Mouse (Mus musculus) granulocyte monocyte progenitor cell, adult 5-6 weeks (primary cell): Measurements from ENCODE around the gene Igfbp3. TPM values are rescaled to one million over a fixed set of nuclear protein-coding genes. Genes with fewer than 3 reads are reported as not detected.

Experiments used
- ATAC-seq: replicated peaks from 2 replicates; pipeline ENCODE4 v1.8.0; 2016; ENCODE audit warnings: mild to moderate bottlenecking, moderate TSS enrichment, inconsistent platforms; ENCODE audit not compliant: poor library complexity, severe bottlenecking
- total RNA-seq, 2 experiments: library from RNA; stranded (forward) in 1 of 2; stranded (reverse) in 1 of 2; fragments of 200-712, 200-1000 nt in 1 of 2; fragments of >200 nt in 1 of 2; fragmentation: Nextera tagmentation in 1 of 2; gene quantifications; 2 replicates each; pipeline ENCODE4 v1.2.3; 2014 to 2017

Igfbp3 gene
- total RNA-seq, 2 experiments from 2014 or later: not detected

DNA sequence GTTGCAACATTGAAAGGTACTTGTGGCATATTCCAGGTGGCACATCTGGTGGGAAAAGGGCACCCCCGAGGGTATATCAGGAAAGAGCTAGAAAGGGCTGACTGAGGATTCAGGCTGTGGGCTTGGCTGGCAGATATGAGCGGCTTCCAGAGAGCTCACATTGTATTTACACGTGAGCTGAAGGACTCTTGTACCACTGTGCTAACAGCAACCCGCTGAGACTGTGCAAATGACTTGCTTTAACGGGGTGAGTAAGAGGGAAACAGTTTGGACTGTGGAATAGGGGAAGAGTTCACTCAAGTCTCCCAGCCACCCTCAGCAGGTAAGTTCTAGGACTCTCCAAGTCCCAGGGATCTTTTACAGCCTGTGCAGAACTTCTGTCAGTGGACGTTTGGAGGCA is 40.1 kb downstream of the Igfbp3 start:
- ATAC-seq: no peak

DNA sequence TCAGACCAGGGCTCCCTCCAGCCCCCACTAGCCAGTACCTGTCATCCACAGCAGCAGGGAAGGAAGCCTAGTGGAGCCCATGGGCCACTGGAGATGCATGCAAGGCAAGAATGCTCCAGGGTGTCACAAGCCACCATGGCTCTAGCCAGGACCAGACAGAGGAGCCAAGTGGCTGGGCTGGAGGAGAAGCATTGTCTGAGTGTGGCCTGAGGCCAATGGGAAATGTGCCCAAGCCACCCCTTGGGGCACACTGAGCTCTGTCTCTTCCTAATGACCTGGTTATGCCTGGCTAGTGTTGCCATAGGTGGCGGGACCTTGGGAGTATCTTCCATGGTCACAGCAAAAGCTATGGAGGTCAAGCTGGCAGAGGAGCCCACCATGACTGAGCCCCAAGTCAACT is 44.1 kb downstream of the Igfbp3 start:
- ATAC-seq: no peak

DNA sequence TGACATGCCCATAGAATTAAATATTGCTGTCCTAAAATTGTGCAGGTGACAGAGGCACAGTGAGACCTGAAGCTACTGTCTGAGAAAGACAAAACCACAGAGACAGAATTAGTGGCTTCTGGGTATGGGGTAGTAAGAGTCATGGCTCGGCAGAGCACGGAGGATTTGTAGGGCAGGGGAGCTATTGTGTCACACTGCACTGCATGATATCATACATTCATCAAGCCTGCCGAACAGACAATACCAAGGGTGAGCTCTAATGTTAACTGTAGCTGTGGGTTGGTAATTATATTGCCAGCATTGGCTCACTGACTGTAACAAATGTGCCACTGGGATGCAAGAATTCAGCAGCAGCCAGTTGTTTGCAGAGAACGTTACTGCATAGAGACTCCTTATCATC is 49.3 kb downstream of the Igfbp3 start:
- ATAC-seq: no peak

DNA sequence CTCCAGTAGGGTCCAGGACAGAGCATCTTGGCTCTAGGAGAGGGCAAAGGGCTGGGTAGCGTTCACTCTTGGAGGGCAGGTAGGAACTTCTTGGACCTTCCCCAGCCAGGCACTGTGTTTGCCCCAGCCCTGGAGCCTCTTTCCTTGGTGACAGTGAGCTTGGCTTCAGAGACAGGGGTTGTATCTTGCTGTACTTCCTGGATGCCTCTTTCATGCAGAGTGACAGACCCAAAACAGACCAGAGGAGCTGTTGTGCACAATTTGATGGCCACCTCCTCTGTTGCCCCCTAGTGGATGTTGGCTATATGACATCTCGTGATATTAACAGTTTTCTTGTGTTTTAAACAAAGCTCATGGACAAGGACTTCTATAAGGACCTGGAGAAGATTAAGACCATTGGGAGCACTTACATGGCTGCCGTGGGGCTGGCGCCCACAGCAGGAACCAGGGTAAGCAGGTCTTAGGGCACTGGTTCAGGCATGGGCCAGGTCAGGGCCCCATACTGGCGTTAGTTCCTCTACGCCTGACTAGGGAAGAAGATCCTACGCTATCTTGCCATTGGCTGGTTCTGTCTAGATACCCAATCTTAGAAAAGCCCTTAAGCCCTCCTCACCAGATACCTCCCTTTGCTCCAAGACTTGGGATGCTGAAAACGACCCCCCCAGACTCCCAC is 52.1 kb downstream of the Igfbp3 start:
- no peak; the same call in 1 of the 2 replicates for ATAC-seq

DNA sequence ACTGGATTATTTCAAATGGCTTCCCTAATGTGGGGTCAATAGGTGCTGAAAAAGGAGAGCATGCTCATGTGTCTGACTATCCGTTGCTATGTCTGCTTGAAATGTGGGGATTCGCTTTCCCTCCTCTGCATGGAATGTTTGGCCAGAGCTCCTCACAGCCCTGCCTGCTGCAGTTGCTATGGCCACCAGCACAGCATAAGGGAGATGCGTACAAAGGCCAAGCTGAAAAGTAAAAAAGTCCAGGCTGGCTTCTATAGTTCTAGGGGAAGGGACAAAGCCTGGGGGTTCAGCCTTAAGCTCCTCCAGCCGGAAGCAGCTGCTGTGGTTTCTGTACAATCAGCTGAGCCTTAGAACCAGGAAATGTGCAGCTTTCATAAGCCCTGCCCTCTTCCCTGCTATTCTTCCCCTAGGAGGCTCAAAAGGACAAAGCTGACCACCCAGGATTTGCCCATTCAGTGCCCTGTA is 53.1 kb downstream of the Igfbp3 start:
- no peak for ATAC-seq

DNA sequence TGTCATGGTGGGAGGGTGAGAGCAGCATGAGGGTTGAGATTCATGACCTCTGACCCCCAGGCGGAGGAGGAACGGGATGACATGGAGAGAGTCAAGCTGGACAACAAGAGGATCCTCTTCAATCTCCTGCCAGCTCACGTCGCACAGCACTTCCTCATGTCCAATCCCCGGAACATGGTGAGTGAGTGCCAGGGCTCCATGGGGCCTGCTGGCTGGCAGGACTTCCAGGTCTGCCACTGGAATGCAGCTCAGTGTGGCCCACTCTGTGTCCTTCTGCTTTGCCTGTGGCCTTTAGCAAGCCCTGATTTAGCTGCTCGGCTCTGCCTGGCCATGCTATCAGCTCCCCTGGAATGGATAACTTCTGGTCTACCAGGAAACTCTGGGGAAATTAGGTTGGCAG is 53.6 kb downstream of the Igfbp3 start:
- no peak for ATAC-seq

DNA sequence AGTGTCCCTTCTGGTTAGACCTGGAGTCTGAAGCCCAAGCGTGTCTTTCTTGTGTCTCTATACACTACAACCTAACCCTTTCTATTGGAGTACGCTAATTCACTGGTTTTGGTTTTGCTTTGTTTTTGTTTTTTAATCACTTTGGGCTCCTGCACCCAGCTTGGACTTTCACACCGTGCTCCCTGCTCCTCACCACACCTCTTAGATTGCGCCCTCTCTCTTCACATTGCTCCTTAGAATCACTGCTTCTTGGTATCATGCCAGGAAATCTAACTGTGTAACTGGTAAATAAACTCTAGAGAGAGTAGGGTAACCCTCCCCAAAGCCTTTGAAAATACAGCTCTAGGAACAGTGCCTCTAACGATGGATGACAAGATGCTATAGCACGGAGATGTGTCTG is 55.5 kb downstream of the Igfbp3 start:
- ATAC-seq: no peak

DNA sequence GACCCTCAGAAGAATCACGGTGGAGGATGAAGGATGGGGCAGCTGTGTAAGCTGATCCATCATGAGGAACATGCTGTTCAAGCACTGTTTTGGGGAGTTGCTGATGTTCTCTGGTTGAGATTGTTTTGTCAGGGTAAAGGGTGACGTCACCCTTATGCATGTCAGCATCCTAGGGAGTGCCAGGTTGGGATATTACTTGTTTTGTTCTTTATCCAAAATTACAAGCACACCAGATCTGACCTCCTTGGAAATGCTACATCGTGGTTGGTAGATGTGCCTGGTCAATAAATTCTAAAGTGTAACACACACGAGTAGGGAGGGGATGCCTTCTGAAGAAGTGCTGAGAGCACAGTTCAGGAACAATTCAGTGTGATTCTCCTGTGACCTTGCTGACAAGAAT is 57.3 kb downstream of the Igfbp3 start:
- ATAC-seq: no peak

Other genes starting within 250 kb of the Igfbp3 start
- not detected in 2 replicates for gene Adcy1, start 150.4 kb downstream of the Igfbp3 start, total RNA-seq (2014; fragmentation: Nextera tagmentation)
- not detected in 2 replicates for gene Adcy1, start 150.4 kb downstream of the Igfbp3 start, total RNA-seq (2017)
- not detected in 2 replicates for gene Gm11985, start 25.4 kb downstream of the Igfbp3 start, total RNA-seq (2014; fragmentation: Nextera tagmentation)
- gene Gm11985, start 25.4 kb downstream of the Igfbp3 start, total RNA-seq (2017): not detected in 2 replicates
- gene Igfbp1, start 16.1 kb downstream of the Igfbp3 start, total RNA-seq (2014; fragmentation: Nextera tagmentation): not detected in 2 replicates
- not detected in 2 replicates for gene Igfbp1, start 16.1 kb downstream of the Igfbp3 start, total RNA-seq (2017)